Mouse (Mus musculus): ENCODE measurements at regions not wholly inside any gene's neighbourhood (a gene's known extent, or its start where the extent isn't known, plus 50 kb on each side); places are given as distances from the start of the nearest gene placed in this dataset.
A peak's percentile ranks its signal among the peaks of the same experiment; 100 is the strongest.

- Histone ChIP-seq H3K4me3 (no peak overlapping the region), H3K36me3 (no peaks in the 10 kb centered on the region), H3K27ac (peak overlapping the region; percentile 11; the same call in 1 of the 2 replicates), H3K9me3 (replicated peaks) (no peaks in the 10 kb centered on the region), H3K27me3 (ENCODE audit: low read depth, poor library complexity, severe bottlenecking) (no peaks in the 10 kb centered on the region), H3K4me1 (peaks cover 39% of the 10 kb centered on the region)
- DNase-seq (ENCODE audit: low spot score): no peak
- 90% methylated on average over 7 of the region's 7 CpGs for WGBS
These were observed 497.0 kb downstream of the Ccdc171 start for GRCm38 (mm10) chr4:84022323-84022722.

GRCm38 (mm10) chr4:84026144-84026543 is 500.8 kb downstream of the Ccdc171 start:
- Histone ChIP-seq H3K27me3 (ENCODE audit: low read depth, poor library complexity, severe bottlenecking) (no peaks in the 10 kb centered on the region), H3K4me1 (peaks cover 16% of the 10 kb centered on the region), H3K36me3 (no peaks in the 10 kb centered on the region), H3K27ac (no peak overlapping the region), H3K4me3 (no peak overlapping the region), H3K9me3 (replicated peaks) (no peaks in the 10 kb centered on the region)
- DNase-seq (ENCODE audit: low spot score): no peak
- 47% methylated on average over 8 of the region's 8 CpGs for WGBS

- WGBS: 27% methylated on average over 5 of the region's 5 CpGs
- Histone ChIP-seq H3K27ac (no peak overlapping the region), H3K27me3 (ENCODE audit: low read depth, poor library complexity, severe bottlenecking) (no peaks in the 10 kb centered on the region), H3K36me3 (no peaks in the 10 kb centered on the region), H3K9me3 (replicated peaks) (no peaks in the 10 kb centered on the region), H3K4me3 (no peak overlapping the region), H3K4me1 (peaks cover 13% of the 10 kb centered on the region)
- no peak for DNase-seq (ENCODE audit: low spot score)
These were observed 502.8 kb downstream of the Ccdc171 start for GRCm38 (mm10) chr4:84028120-84028519.

GRCm38 (mm10) chr4:84030916-84031315 is 505.6 kb downstream of the Ccdc171 start:
- no peaks in the 10 kb centered on the region for H3K9me3 ChIP-seq (replicated peaks)
- 76% methylated on average over 5 of the region's 5 CpGs for WGBS
- no peaks in the 10 kb centered on the region for H3K27me3 ChIP-seq (ENCODE audit: low read depth, poor library complexity, severe bottlenecking)
- peaks cover 13% of the 10 kb centered on the region for H3K4me1 ChIP-seq
- no peaks in the 10 kb centered on the region for H3K36me3 ChIP-seq
- DNase-seq (ENCODE audit: low spot score): no peak
- no peak overlapping the region for H3K27ac ChIP-seq
- no peak overlapping the region for H3K4me3 ChIP-seq

- DNase-seq (ENCODE audit: low spot score): no peak
- 0 out of 2 replicates have a peak overlapping the region, but pooled peaks have one; percentile 30 for H3K27ac ChIP-seq
- H3K27me3 ChIP-seq (ENCODE audit: low read depth, poor library complexity, severe bottlenecking): no peaks in the 10 kb centered on the region
- no peak overlapping the region for H3K4me3 ChIP-seq
- H3K36me3 ChIP-seq: no peaks in the 10 kb centered on the region
- WGBS: 88% methylated on average over 10 of the region's 10 CpGs
- no peaks in the 10 kb centered on the region for H3K9me3 ChIP-seq (replicated peaks)
- H3K4me1 ChIP-seq: peaks cover 9% of the 10 kb centered on the region
These were observed 507.2 kb downstream of the Ccdc171 start for GRCm38 (mm10) chr4:84032505-84032904.

- H3K36me3 ChIP-seq: no peaks in the 10 kb centered on the region
- no peak overlapping the region for H3K27ac ChIP-seq
- no peak overlapping the region for H3K4me3 ChIP-seq
- no peaks in the 10 kb centered on the region for H3K4me1 ChIP-seq
- no peak for DNase-seq (ENCODE audit: low spot score)
- WGBS: 94% methylated on average over 1 of the region's 1 CpGs
- H3K27me3 ChIP-seq (ENCODE audit: low read depth, poor library complexity, severe bottlenecking): no peaks in the 10 kb centered on the region
- no peaks in the 10 kb centered on the region for H3K9me3 ChIP-seq (replicated peaks)
These were observed 510.0 kb downstream of the Ccdc171 start for GRCm38 (mm10) chr4:84035347-84035746.

- Histone ChIP-seq H3K27me3 (ENCODE audit: low read depth, poor library complexity, severe bottlenecking) (no peaks in the 10 kb centered on the region), H3K4me1 (no peaks in the 10 kb centered on the region), H3K27ac (no peak overlapping the region), H3K36me3 (no peaks in the 10 kb centered on the region), H3K9me3 (replicated peaks) (no peaks in the 10 kb centered on the region), H3K4me3 (no peak overlapping the region)
- no peak for DNase-seq (ENCODE audit: low spot score)
- WGBS: 54% methylated on average over 3 of the region's 3 CpGs
These were observed 512.2 kb downstream of the Ccdc171 start for GRCm38 (mm10) chr4:84037535-84037934.

GRCm38 (mm10) chr4:84050243-84050642 is 524.9 kb downstream of the Ccdc171 start:
- Histone ChIP-seq H3K4me1 (peaks cover 19% of the 10 kb centered on the region), H3K9me3 (replicated peaks) (no peaks in the 10 kb centered on the region), H3K4me3 (no peak overlapping the region), H3K27ac (no peak overlapping the region), H3K36me3 (no peaks in the 10 kb centered on the region), H3K27me3 (ENCODE audit: low read depth, poor library complexity, severe bottlenecking) (no peaks in the 10 kb centered on the region)
- WGBS: 73% methylated on average over 6 of the region's 6 CpGs
- DNase-seq (ENCODE audit: low spot score): no peak

- Histone ChIP-seq H3K4me3 (no peak overlapping the region), H3K9me3 (replicated peaks) (no peaks in the 10 kb centered on the region), H3K4me1 (no peaks in the 10 kb centered on the region), H3K36me3 (no peaks in the 10 kb centered on the region), H3K27me3 (ENCODE audit: low read depth, poor library complexity, severe bottlenecking) (no peaks in the 10 kb centered on the region), H3K27ac (no peak overlapping the region)
- 85% methylated on average over 6 of the region's 6 CpGs for WGBS
- DNase-seq (ENCODE audit: low spot score): no peak
These were observed 531.6 kb downstream of the Ccdc171 start for GRCm38 (mm10) chr4:84056863-84057502.

GRCm38 (mm10) chr4:84060187-84060586 is 534.8 kb downstream of the Ccdc171 start:
- peaks cover 11% of the 10 kb centered on the region for H3K4me1 ChIP-seq
- no peak overlapping the region for H3K4me3 ChIP-seq
- H3K27me3 ChIP-seq (ENCODE audit: low read depth, poor library complexity, severe bottlenecking): no peaks in the 10 kb centered on the region
- no peaks in the 10 kb centered on the region for H3K9me3 ChIP-seq (replicated peaks)
- 80% methylated on average over 2 of the region's 2 CpGs for WGBS
- no peak for DNase-seq (ENCODE audit: low spot score)
- H3K36me3 ChIP-seq: no peaks in the 10 kb centered on the region
- H3K27ac ChIP-seq: no peak overlapping the region

- peaks cover 23% of the 10 kb centered on the region for H3K4me1 ChIP-seq
- 0 out of 2 replicates have a peak overlapping the region, but pooled peaks have one; percentile 54 for H3K27ac ChIP-seq
- H3K9me3 ChIP-seq (replicated peaks): no peaks in the 10 kb centered on the region
- H3K4me3 ChIP-seq: no peak overlapping the region
- H3K36me3 ChIP-seq: no peaks in the 10 kb centered on the region
- 83% methylated on average over 5 of the region's 5 CpGs for WGBS
- H3K27me3 ChIP-seq (ENCODE audit: low read depth, poor library complexity, severe bottlenecking): 0 out of 2 replicates have a peak, but pooled peaks cover 4% of the 10 kb centered on the region
- no peak for DNase-seq (ENCODE audit: low spot score)
These were observed 538.4 kb downstream of the Ccdc171 start for GRCm38 (mm10) chr4:84063755-84064154.

GRCm38 (mm10) chr4:84064614-84065456 is 539.5 kb downstream of the Ccdc171 start:
- WGBS: 27% methylated on average over 15 of the region's 15 CpGs
- DNase-seq (ENCODE audit: low spot score): peak; percentile 93
- H3K27me3 ChIP-seq (ENCODE audit: low read depth, poor library complexity, severe bottlenecking): 0 out of 2 replicates have a peak, but pooled peaks cover 4% of the 10 kb centered on the region

GRCm38 (mm10) chr4:84065457-84066124 is 540.2 kb downstream of the Ccdc171 start:
- Histone ChIP-seq H3K27ac (peak overlapping the region; percentile 28; the same call in 1 of the 2 replicates), H3K4me1 (peaks cover 41% of the 10 kb centered on the region)
- WGBS: 49% methylated on average over 12 of the region's 12 CpGs

More at GRCm38 (mm10) chr4:84064614-84065456, 539.5 kb downstream of the Ccdc171 start:
- Histone ChIP-seq H3K27ac (peak overlapping the region; percentile 54), H3K36me3 (no peaks in the 10 kb centered on the region), H3K9me3 (replicated peaks) (no peaks in the 10 kb centered on the region), H3K4me1 (peaks cover 33% of the 10 kb centered on the region), H3K4me3 (no peak overlapping the region)

More at GRCm38 (mm10) chr4:84065457-84066124, 540.2 kb downstream of the Ccdc171 start:
- DNase-seq (ENCODE audit: low spot score): no peak
- Histone ChIP-seq H3K4me3 (no peak overlapping the region), H3K36me3 (no peaks in the 10 kb centered on the region), H3K9me3 (replicated peaks) (no peaks in the 10 kb centered on the region), H3K27me3 (ENCODE audit: low read depth, poor library complexity, severe bottlenecking) (0 out of 2 replicates have a peak, but pooled peaks cover 4% of the 10 kb centered on the region)
